Mouse (Mus musculus) hindbrain, postnatal 0 days (tissue): ENCODE results near the gene Cdc42. TPM values are rescaled to one million over a fixed set of nuclear protein-coding genes. Genes with fewer than 3 reads are reported as not detected.

ENCODE experiments used
- ATAC-seq: fragments of 200-750 bp; cut with Nextera tagmentation; 2 replicates; pipeline ENCODE4 v1.8.0; 2017; ENCODE audit warnings: mild to moderate bottlenecking, moderate TSS enrichment, moderate library complexity
- DNase-seq: peaks from one replicate; pipeline ENCODE4 v3.0.0-alpha.2; 2015; ENCODE audit warnings: low spot score
- H3K27ac ChIP-seq: fragments of 300-500 bp; sonication (generic); 2 replicates; pipeline ENCODE4 v1.5.1; 2014; ENCODE audit warnings: mild to moderate bottlenecking
- H3K27me3 ChIP-seq: fragments of 300-500 bp; sonication (generic); 2 replicates; pipeline ENCODE4 v1.6.1; 2014; ENCODE audit warnings: low read length, mixed read lengths; ENCODE audit not compliant: insufficient read depth
- H3K36me3 ChIP-seq: fragments of 300-500 bp; sonication (generic); 2 replicates; pipeline ENCODE4 v1.6.1; 2014; ENCODE audit warnings: low read length, mixed read lengths; ENCODE audit not compliant: insufficient read depth
- H3K4me1 ChIP-seq: fragments of 300-500 bp; sonication (generic); 2 replicates; pipeline ENCODE4 v1.6.1; 2014; ENCODE audit warnings: antibody characterized with exemption, low read length, mixed read lengths; ENCODE audit not compliant: insufficient read depth
- H3K4me2 ChIP-seq: fragments of 300-500 bp; sonication (generic); 2 replicates; pipeline ENCODE4 v1.6.1; 2014; ENCODE audit warnings: low read depth, mild to moderate bottlenecking, low read length, moderate library complexity, mixed read lengths
- H3K4me3 ChIP-seq: fragments of 300-500 bp; sonication (generic); 2 replicates; pipeline ENCODE4 v1.5.1; 2014; ENCODE audit warnings: low read length
- H3K9ac ChIP-seq: fragments of 300-500 bp; sonication (generic); replicated peaks from 2 replicates; pipeline ENCODE4 v1.6.1; 2014; ENCODE audit warnings: mild to moderate bottlenecking, low read length, moderate library complexity, mixed read lengths
- H3K9me3 ChIP-seq: fragments of 300-500 bp; sonication (generic); 2 replicates; pipeline ENCODE4 v1.6.1; 2016; ENCODE audit warnings: low read length, mixed read lengths
- CTCF ChIP-seq: IDR thresholded peaks from 2 replicates; pipeline ENCODE4 v1.5.1; 2016; ENCODE audit warnings: antibody characterized with exemption, control low read depth, low read depth
- WGBS: fragments of 180-500 bp; shearing (Covaris S2); extraction: QIAGEN DNeasy Blood & Tissue Kit; methylation state at CpG from one replicate; pipeline ENCODE4 v1.1.7; 2014; 5-methylcytosine and 5-hydroxymethylcytosine counted together
- polyA plus RNA-seq: library from polyadenylated mRNA; unstranded; fragments of >200 nt; fragmentation: Nextera tagmentation; extraction: Ambion mirVana; gene quantifications from 2 replicates; pipeline ENCODE4 v1.2.1, GENCODE M21; 2015
- total RNA-seq: library from RNA; depleted of rRNA; stranded (reverse); fragments of >200 nt; gene quantifications from 2 replicates; pipeline ENCODE4 v1.2.3, GENCODE M21; 2014

Gene Cdc42
- total and polyA plus RNA-seq, 2 experiments from 2014 or later: 394 to 1,049 TPM

DNA sequence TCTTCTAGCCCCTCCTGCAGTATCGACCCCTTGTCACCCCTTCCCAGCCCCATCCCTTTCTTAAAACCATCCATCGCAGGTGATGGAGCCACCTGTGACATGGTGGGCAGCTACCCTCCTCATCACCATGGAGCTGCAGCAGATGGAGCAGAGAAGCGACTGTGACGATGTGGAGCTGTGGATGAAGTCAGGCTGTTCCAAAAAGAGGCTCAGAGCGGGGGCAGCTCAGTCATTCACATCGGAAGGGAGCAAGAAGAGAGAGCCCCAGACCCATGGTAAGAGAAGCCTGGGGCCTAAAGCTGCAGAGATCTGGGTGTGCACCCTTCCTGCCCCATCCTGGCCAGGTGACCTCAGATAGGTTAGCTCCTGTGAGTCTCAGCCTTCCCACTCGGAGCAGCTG is 53.4 kb downstream of the Cdc42 start:
- Histone ChIP-seq H3K4me3 (no peak overlapping the region), H3K4me2 (no peak overlapping the region), H3K9ac (no peak overlapping the region), H3K4me1 (peaks cover 10% of the 10 kb centered on the region), H3K27me3 (no peaks in the 10 kb centered on the region), H3K9me3 (no peaks in the 10 kb centered on the region), H3K27ac (no peak overlapping the region), H3K36me3 (no peaks in the 10 kb centered on the region)
- no peak for TF ChIP-seq CTCF
- 85% methylated on average over 7 of the region's 7 CpGs for WGBS
- DNase-seq: no peak
- no peak for ATAC-seq

DNA sequence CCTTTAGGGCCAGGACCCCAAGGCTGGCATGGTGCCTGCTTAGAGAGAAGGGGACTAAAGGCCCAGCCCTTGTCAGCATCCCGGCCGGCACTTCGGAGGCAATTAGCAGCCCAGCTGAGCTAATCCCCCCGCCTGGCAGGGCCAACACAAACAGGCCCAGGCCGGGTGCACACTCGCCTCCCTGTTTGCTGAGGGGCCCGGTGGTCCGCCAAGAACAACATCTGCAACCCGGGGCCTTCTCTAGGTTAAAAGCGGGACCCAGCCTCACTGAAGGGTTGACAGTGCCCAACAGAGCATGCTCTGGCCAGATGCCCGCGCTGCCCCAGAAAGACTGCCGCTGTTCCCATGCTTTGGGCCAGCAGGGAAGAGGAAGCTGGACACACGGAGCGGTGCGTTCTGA is 55.9 kb downstream of the Cdc42 start:
- H3K9ac ChIP-seq: no peak overlapping the region
- H3K36me3 ChIP-seq: no peaks in the 10 kb centered on the region
- no peak for TF ChIP-seq CTCF
- H3K4me1 ChIP-seq: peaks cover 10% of the 10 kb centered on the region
- WGBS: 31% methylated on average over 16 of the region's 16 CpGs
- no peak overlapping the region for H3K4me2 ChIP-seq
- no peaks in the 10 kb centered on the region for H3K9me3 ChIP-seq
- H3K4me3 ChIP-seq: no peak overlapping the region
- H3K27ac ChIP-seq: no peak overlapping the region; the same call in 1 of the 2 replicates
- H3K27me3 ChIP-seq: no peaks in the 10 kb centered on the region
- ATAC-seq (peak; percentile 59), DNase-seq (peak; percentile 64)

DNA sequence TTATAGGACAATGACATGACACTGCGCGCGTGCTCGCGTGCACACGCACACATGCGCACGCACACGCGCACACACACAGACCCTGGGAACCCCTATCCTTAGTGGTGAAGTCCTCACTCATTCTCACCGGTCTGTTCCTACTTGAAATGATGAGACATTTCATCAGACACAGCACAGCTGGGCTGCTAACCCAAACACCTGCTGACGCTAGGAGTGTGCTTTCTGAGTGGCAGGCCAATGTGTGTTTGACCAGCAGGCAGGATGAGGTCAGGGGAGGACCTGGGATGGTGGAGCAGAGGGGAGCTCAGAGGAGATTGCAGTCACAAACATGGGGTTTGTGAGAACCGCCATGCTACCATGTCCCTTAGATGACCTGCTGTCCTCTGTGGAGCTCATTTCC is 57.3 kb downstream of the Cdc42 start:
- no peak overlapping the region for H3K4me2 ChIP-seq
- H3K4me1 ChIP-seq: peaks cover 7% of the 10 kb centered on the region; the same call in 1 of the 2 replicates
- H3K4me3 ChIP-seq: no peak overlapping the region
- no peak for TF ChIP-seq CTCF
- DNase-seq: no peak
- no peaks in the 10 kb centered on the region for H3K9me3 ChIP-seq
- 93% methylated on average over 13 of the region's 13 CpGs for WGBS
- no peak overlapping the region for H3K27ac ChIP-seq
- H3K9ac ChIP-seq: no peak overlapping the region
- no peaks in the 10 kb centered on the region for H3K27me3 ChIP-seq
- ATAC-seq: no peak
- H3K36me3 ChIP-seq: no peaks in the 10 kb centered on the region

GRCm38 (mm10) chr4:137298406-137298805 is 59.1 kb downstream of the Cdc42 start:
- H3K9ac ChIP-seq: no peak overlapping the region
- H3K27me3 ChIP-seq: no peaks in the 10 kb centered on the region
- H3K9me3 ChIP-seq: no peaks in the 10 kb centered on the region
- H3K4me2 ChIP-seq: no peak overlapping the region
- no peak overlapping the region for H3K4me3 ChIP-seq
- 58% methylated on average over 8 of the region's 8 CpGs for WGBS
- no peak for TF ChIP-seq CTCF
- H3K36me3 ChIP-seq: no peaks in the 10 kb centered on the region
- ATAC-seq: no peak
- DNase-seq: peak; percentile 51
- no peak overlapping the region for H3K27ac ChIP-seq
- H3K4me1 ChIP-seq: peaks cover 7% of the 10 kb centered on the region; the same call in 1 of the 2 replicates

- Histone ChIP-seq H3K27me3 (no peaks in the 10 kb centered on the region), H3K27ac (no peak overlapping the region), H3K36me3 (no peaks in the 10 kb centered on the region), H3K4me1 (peaks cover 7% of the 10 kb centered on the region; the same call in 1 of the 2 replicates), H3K9me3 (no peaks in the 10 kb centered on the region), H3K4me3 (no peak overlapping the region), H3K9ac (no peak overlapping the region), H3K4me2 (no peak overlapping the region)
- no peak for TF ChIP-seq CTCF
- no peak for ATAC-seq
- DNase-seq: no peak
- WGBS: 77% methylated on average over 4 of the region's 4 CpGs
Measured at GRCm38 (mm10) chr4:137297611-137298010, 59.9 kb downstream of the Cdc42 start.

DNA sequence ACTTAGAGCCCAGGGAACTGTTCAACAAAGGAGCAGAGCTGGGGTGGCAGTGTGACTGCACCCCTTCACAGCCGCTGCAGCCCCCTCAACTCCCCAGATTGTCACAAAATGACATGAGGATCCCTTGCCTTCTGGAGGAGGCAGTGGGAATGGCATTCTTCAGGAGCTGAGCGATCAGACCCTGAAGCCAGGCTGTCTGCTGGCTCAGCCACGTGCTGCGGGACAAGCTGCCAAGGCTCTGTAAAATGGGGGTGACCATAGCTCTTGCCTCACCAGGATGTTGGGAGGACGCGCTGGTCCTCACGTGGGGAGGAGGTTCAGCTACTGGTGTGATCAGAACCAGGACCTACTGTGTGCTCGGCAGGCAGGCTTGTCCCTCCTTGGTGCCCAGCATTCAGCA is 62.6 kb downstream of the Cdc42 start:
- H3K4me3 ChIP-seq: no peak overlapping the region
- TF ChIP-seq CTCF: no peak
- ATAC-seq (no peak), DNase-seq (no peak)
- H3K36me3 ChIP-seq: no peaks in the 10 kb centered on the region
- no peaks in the 10 kb centered on the region for H3K27me3 ChIP-seq
- H3K4me1 ChIP-seq: no peaks in the 10 kb centered on the region
- H3K4me2 ChIP-seq: no peak overlapping the region
- WGBS: 65% methylated on average over 8 of the region's 8 CpGs
- no peaks in the 10 kb centered on the region for H3K9me3 ChIP-seq
- H3K27ac ChIP-seq: no peak overlapping the region
- H3K9ac ChIP-seq: no peak overlapping the region

DNA sequence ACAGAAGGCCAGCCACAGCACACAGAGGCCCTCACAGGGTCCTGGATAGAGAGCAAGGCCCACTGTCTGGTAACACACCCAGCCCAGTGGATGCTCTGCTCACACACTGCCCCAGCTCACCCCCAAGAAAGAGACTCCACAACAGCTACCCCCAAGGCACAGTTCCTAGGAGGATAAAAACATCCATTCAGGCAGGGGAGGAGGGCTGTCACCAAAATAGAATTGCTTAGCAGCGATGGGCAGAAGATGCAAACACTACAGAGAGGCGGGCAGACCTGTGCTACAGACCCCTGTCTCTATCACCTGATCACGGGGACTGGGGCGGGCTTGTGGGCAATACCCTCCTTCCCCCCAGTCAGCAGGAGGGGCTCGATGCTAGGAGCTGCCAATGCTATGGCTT is 63.0 kb downstream of the Cdc42 start:
- Histone ChIP-seq H3K36me3 (no peaks in the 10 kb centered on the region), H3K9ac (no peak overlapping the region), H3K27ac (no peak overlapping the region), H3K27me3 (no peaks in the 10 kb centered on the region), H3K9me3 (no peaks in the 10 kb centered on the region), H3K4me3 (no peak overlapping the region), H3K4me2 (no peak overlapping the region), H3K4me1 (no peaks in the 10 kb centered on the region)
- no peak for ATAC-seq
- TF ChIP-seq CTCF: no peak
- WGBS: 71% methylated on average over 5 of the region's 5 CpGs
- DNase-seq: no peak
